Mouse (Mus musculus) lung, postnatal 0 days (tissue): ENCODE measurements at regions not wholly inside any gene's neighbourhood (a gene's known extent, or its start where the extent isn't known, plus 50 kb on each side); places are given as distances from the start of the nearest gene placed in this dataset.

Source experiments
- CTCF ChIP-seq: IDR thresholded peaks from 2 replicates; pipeline ENCODE4 v1.5.1; 2016; ENCODE audit warnings: antibody characterized with exemption, mild to moderate bottlenecking
- EP300 ChIP-seq: IDR thresholded peaks from 2 replicates; pipeline ENCODE4 v1.6.1; 2016; ENCODE audit warnings: antibody characterized with exemption, mild to moderate bottlenecking, control low read depth

GRCm38 (mm10) chr7:129690868-129691267 lies 99.2 kb downstream of the Wdr11 start:
- TF ChIP-seq EP300 (no peak), CTCF (no peak)
